Mouse (Mus musculus) erythroblast, embryonic 14.5 days (primary cell): ENCODE measurements around the gene Slit2.

Experiments
- GATA1 ChIP-seq: IDR thresholded peaks from 2 replicates; pipeline ENCODE4 v1.6.1; 2012; ENCODE audit warnings: low read length, inconsistent platforms, mixed read lengths
- TAL1 ChIP-seq: IDR thresholded peaks from 3 replicates; pipeline ENCODE4 v1.6.1; 2012; ENCODE audit warnings: low read length, inconsistent platforms, mixed read lengths

DNA sequence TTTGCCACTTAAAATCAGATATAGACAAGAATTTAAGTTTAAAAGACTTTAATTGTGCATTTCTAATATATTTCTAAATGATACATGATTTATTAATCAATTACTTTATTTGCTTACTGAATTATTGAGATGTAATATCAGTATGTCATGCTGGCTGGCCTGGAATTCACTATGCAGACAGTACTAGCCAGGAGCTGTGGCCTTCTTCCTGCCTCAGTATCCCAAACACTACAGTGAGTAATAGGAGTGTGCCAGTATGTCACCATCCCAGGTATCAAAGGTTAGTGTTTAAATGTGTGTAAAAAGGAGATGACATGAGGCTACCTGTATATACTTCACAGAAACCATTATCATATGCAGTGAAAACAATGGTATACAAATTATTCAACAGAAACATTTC is 23.1 kb downstream of the Slit2 start:
- TF ChIP-seq GATA1 (no peak), TAL1 (no peak)
